Mouse (Mus musculus) heart, adult 2 months (tissue): ENCODE measurements around the gene Grm1.

Experiments
- CTCF ChIP-seq: fragments of 200-600 bp; IDR thresholded peaks from 2 replicates; pipeline ENCODE4 v1.8.1; 2022; ENCODE audit warnings: antibody characterized with exemption, mild to moderate bottlenecking, moderate library complexity
- EP300 ChIP-seq: fragments of 200-500 bp; IDR thresholded peaks from 2 replicates; pipeline ENCODE4 v1.6.1; 2011; ENCODE audit warnings: low read depth, low read length, control low read depth; ENCODE audit not compliant: insufficient read depth

DNA sequence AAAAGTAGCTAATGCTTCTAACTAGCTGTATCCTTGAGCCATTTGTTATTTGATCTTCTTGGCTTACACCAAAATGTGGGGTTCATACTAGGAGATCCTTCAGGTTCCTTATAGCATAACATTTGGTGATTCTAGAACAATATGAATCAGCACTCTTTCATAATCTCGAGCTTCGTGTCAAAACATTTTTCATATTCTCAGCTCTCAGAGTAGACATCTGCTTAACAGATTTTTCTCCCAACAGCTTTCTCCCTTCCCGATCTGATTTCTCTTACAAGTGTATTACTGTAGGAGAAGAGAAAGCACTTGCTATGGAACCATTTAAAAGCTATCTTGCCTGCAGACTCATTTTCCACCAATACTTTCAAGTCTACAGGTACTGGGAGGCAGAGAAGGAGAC lies 133.0 kb downstream of the Grm1 start:
- TF ChIP-seq CTCF (no peak), EP300 (no peak)
